Mouse (Mus musculus) gastrocnemius, postnatal 36 days (tissue): ENCODE results near the gene Ado. TPM values are rescaled to one million over a fixed set of nuclear protein-coding genes. Genes with fewer than 3 reads are reported as not detected.

ENCODE experiments used
- DNase-seq, 2 experiments: peaks; one replicate each; pipeline ENCODE4 v3.0.0; 2022
- intact Hi-C: fragments of 180-260 bp; cut with DNase I; formaldehyde crosslinking; loops from one replicate; pipeline ENCODE4 v1.15.1; 2025
- total RNA-seq, 2 experiments: library from RNA; stranded (reverse); gene quantifications; 2 replicates each; pipeline ENCODE4 v1.2.3; 2021

The Ado gene
- total RNA-seq, 2 experiments from 2014 or later = 25.9 to 26.0 TPM

GRCm38 (mm10) chr10:67538106-67538505 lies 10.6 kb downstream of the Ado start:
- intact Hi-C loops = loop anchor here (10.0 kb wide), 1 partner anchor 227 kb away; no protein-coding TSS in a partner anchor
- no peak for DNase-seq

GRCm38 (mm10) chr10:67537151-67537994 lies 11.4 kb downstream of the Ado start:
- intact Hi-C loops = loop anchor here (2.0 to 10.0 kb wide), 2 partner anchors 191 to 227 kb away; no protein-coding TSS in a partner anchor

GRCm38 (mm10) chr10:67536621-67537141 lies 12.1 kb downstream of the Ado start:
- peak in 1 of 2 experiments; percentile 19 for DNase-seq
- intact Hi-C loops = loop anchor here (2.0 to 10.0 kb wide), 2 partner anchors 192 to 228 kb away; no protein-coding TSS in a partner anchor

More at GRCm38 (mm10) chr10:67537151-67537994, 11.4 kb downstream of the Ado start:
- DNase-seq = peak; percentile 89

GRCm38 (mm10) chr10:67535972-67536371 lies 12.8 kb downstream of the Ado start:
- DNase-seq = peak; percentile 68 to 71

GRCm38 (mm10) chr10:67535256-67535655 lies 13.5 kb downstream of the Ado start, which contains the start of gene Egr2:
TSS of gene Egr2 (plus strand) at chr10:67535475.
- intact Hi-C loops = loop anchor here (2.0 to 10.0 kb wide), 2 partner anchors 230 to 324 kb away; no protein-coding TSS in a partner anchor
- no peak for DNase-seq

More at GRCm38 (mm10) chr10:67535972-67536371, 12.8 kb downstream of the Ado start:
- intact Hi-C loops = loop anchor here (2.0 to 10.0 kb wide), 3 partner anchors 193 to 323 kb away; no protein-coding TSS in a partner anchor

- intact Hi-C loops = loop anchor here (5.0 to 10.0 kb wide), 2 partner anchors 212 to 235 kb away; no protein-coding TSS in a partner anchor
- DNase-seq = no peak
These were observed 19.0 kb downstream of the Ado start for GRCm38 (mm10) chr10:67529769-67530168.

- DNase-seq = no peak
- intact Hi-C loops = no loop called here
These were observed 22.3 kb downstream of the Ado start for GRCm38 (mm10) chr10:67526435-67526834.

GRCm38 (mm10) chr10:67524694-67525093 lies 24.1 kb downstream of the Ado start:
- intact Hi-C loops = no loop called here
- DNase-seq = no peak

- intact Hi-C loops = no loop called here
- no peak for DNase-seq
These were observed 24.6 kb downstream of the Ado start for GRCm38 (mm10) chr10:67524130-67524529.

GRCm38 (mm10) chr10:67518733-67519132 lies 30.0 kb downstream of the Ado start:
- no peak for DNase-seq
- intact Hi-C loops = no loop called here

- intact Hi-C loops = no loop called here
These were observed 35.9 kb downstream of the Ado start for GRCm38 (mm10) chr10:67512871-67513270.

GRCm38 (mm10) chr10:67512211-67512610 lies 36.5 kb downstream of the Ado start:
- intact Hi-C loops = no loop called here
- DNase-seq = no peak

More at GRCm38 (mm10) chr10:67512871-67513270, 35.9 kb downstream of the Ado start:
- DNase-seq = no peak

GRCm38 (mm10) chr10:67505248-67505647 lies 43.5 kb downstream of the Ado start:
- intact Hi-C loops = no loop called here
- no peak for DNase-seq

- DNase-seq = no peak
These were observed 44.7 kb downstream of the Ado start for GRCm38 (mm10) chr10:67504046-67504445.

GRCm38 (mm10) chr10:67503320-67503995 lies 45.3 kb downstream of the Ado start:
- intact Hi-C loops = no loop called here
- no peak for DNase-seq

More at GRCm38 (mm10) chr10:67504046-67504445, 44.7 kb downstream of the Ado start:
- intact Hi-C loops = no loop called here

GRCm38 (mm10) chr10:67497951-67498350 lies 50.8 kb downstream of the Ado start:
- DNase-seq = no peak
- intact Hi-C loops = no loop called here

- DNase-seq = no peak
- intact Hi-C loops = no loop called here
These were observed 51.4 kb downstream of the Ado start for GRCm38 (mm10) chr10:67497144-67497892.
